Mouse (Mus musculus): ENCODE measurements around the gene Snap47. TPM values are rescaled to one million over a fixed set of nuclear protein-coding genes. Genes with fewer than 3 reads are reported as not detected.
"Not testable (repeated sequence)": the region's sequence is repeated elsewhere in the genome, so short reads cannot be mapped to it uniquely, and the experiment has no call there.

The Snap47 gene
- polyA plus RNA-seq, 1 experiment = 0.58 TPM

DNA sequence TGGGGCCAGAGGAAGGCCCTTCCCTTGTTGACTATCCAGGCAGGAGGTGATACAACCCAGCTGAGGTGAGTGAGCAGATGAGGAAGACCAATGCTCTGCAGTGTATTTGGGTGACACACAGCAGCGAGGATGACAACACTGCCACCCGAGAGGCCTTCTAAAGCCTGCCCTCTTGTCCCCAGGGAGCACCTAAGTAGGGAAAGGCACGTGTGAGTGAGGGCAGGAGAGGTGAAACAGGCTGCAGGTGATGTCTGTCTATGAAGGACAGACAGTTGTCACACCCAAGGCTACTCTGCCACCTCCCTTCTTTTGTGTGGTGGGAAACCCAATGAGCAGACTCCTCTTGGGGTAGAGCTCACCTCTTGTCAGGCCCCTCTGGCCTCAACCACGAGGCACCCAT is 61.4 kb downstream of the Snap47 start:
- no peaks in the 10 kb centered on the region for H3K36me3 ChIP-seq (ENCODE audit: control insufficient read depth)
- no peaks in the 10 kb centered on the region for H3K4me1 ChIP-seq (ENCODE audit: control insufficient read depth)
- no peaks in the 10 kb centered on the region for H3K9me3 ChIP-seq (ENCODE audit: control insufficient read depth, low read length)
- H3K4me3 ChIP-seq (replicated peaks) = no peak overlapping the region
- TF ChIP-seq GATA1 (IDR thresholded peaks at IDR 0.05; ENCODE audit: low read length) = no peak
- no peak for TF ChIP-seq TAL1 (IDR thresholded peaks at IDR 0.05; ENCODE audit: low read length)
- peaks cover 2% of the 10 kb centered on the region; the same call in 1 of the 2 replicates for H3K27me3 ChIP-seq (ENCODE audit: control insufficient read depth)

DNA sequence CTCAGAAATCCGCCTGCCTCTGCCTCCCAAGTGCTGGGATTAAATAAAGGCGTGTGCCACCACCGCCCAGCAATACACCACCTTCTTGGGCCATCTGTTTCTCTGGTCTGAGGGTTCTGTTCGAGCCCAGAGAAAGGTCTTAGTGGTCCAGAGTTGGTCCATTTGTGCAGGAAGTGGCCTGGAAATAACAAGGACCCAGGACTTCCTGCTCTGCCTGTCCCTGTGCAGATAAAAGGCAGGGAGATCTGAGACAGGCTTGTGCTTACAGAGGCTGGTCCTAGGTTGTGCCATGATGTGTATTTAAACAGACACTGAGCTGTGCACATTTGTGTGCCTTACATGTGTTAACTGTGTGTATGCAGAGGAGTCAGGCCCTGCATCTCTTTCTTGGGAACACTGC is 62.2 kb downstream of the Snap47 start:
- TF ChIP-seq GATA1 (IDR thresholded peaks at IDR 0.05; ENCODE audit: low read length) (no peak), TAL1 (IDR thresholded peaks at IDR 0.05; ENCODE audit: low read length) (no peak)
- Histone ChIP-seq H3K36me3 (ENCODE audit: control insufficient read depth) (no peaks in the 10 kb centered on the region), H3K4me1 (ENCODE audit: control insufficient read depth) (no peaks in the 10 kb centered on the region), H3K9me3 (ENCODE audit: control insufficient read depth, low read length) (no peaks in the 10 kb centered on the region), H3K27me3 (ENCODE audit: control insufficient read depth) (peaks cover 2% of the 10 kb centered on the region; the same call in 1 of the 2 replicates), H3K4me3 (replicated peaks) (no peak overlapping the region)

GRCm38 (mm10) chr11:59387471-59387870 is 63.5 kb downstream of the Snap47 start:
- Histone ChIP-seq H3K9me3 (ENCODE audit: control insufficient read depth, low read length) (no peaks in the 10 kb centered on the region), H3K4me3 (replicated peaks) (no peak overlapping the region), H3K36me3 (ENCODE audit: control insufficient read depth) (no peaks in the 10 kb centered on the region), H3K4me1 (ENCODE audit: control insufficient read depth) (no peaks in the 10 kb centered on the region), H3K27me3 (ENCODE audit: control insufficient read depth) (peaks cover 2% of the 10 kb centered on the region; the same call in 1 of the 2 replicates)
- TF ChIP-seq TAL1 (IDR thresholded peaks at IDR 0.05; ENCODE audit: low read length) (no peak), GATA1 (IDR thresholded peaks at IDR 0.05; ENCODE audit: low read length) (no peak)

- no peak overlapping the region for H3K4me3 ChIP-seq (replicated peaks)
Observed at GRCm38 (mm10) chr11:59385123-59385522, 65.9 kb downstream of the Snap47 start.

GRCm38 (mm10) chr11:59384441-59384959 is 66.5 kb downstream of the Snap47 start:
- no peak overlapping the region for H3K4me3 ChIP-seq (replicated peaks)
- H3K9me3 ChIP-seq (ENCODE audit: control insufficient read depth, low read length) = no peaks in the 10 kb centered on the region
- H3K4me1 ChIP-seq (ENCODE audit: control insufficient read depth) = no peaks in the 10 kb centered on the region
- H3K36me3 ChIP-seq (ENCODE audit: control insufficient read depth) = no peaks in the 10 kb centered on the region
- TF ChIP-seq TAL1 (IDR thresholded peaks at IDR 0.05; ENCODE audit: low read length) (no peak), GATA1 (IDR thresholded peaks at IDR 0.05; ENCODE audit: low read length) (no peak)
- H3K27me3 ChIP-seq (ENCODE audit: control insufficient read depth) = peaks cover 2% of the 10 kb centered on the region; the same call in 1 of the 2 replicates

More at GRCm38 (mm10) chr11:59385123-59385522, 65.9 kb downstream of the Snap47 start:
- Histone ChIP-seq H3K27me3 (ENCODE audit: control insufficient read depth) (peaks cover 2% of the 10 kb centered on the region; the same call in 1 of the 2 replicates), H3K36me3 (ENCODE audit: control insufficient read depth) (no peaks in the 10 kb centered on the region), H3K4me1 (ENCODE audit: control insufficient read depth) (no peaks in the 10 kb centered on the region), H3K9me3 (ENCODE audit: control insufficient read depth, low read length) (no peaks in the 10 kb centered on the region)
- TF ChIP-seq GATA1 (IDR thresholded peaks at IDR 0.05; ENCODE audit: low read length) = no peak
- no peak for TF ChIP-seq TAL1 (IDR thresholded peaks at IDR 0.05; ENCODE audit: low read length)

DNA sequence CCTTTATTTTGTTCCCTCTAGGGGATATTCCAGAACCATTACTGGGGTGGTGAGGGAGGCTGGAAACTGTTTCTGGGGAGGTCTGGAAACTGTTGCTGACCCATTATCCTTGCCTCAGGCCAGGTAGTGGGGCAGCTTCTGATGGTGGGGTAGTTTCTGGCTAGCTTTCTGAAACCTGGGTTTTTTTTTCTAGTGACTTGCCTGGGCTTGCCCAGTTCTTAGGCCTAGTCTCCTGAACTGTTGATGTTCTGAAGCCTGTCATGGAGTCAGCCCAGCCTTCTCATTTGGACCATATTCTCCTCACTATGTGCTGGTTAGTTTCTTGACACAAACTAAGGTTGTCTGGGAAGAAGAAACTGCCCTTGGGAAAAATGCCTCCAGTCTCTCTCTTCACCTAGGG is 71.4 kb downstream of the Snap47 start:
- no peaks in the 10 kb centered on the region for H3K9me3 ChIP-seq (ENCODE audit: control insufficient read depth, low read length)
- H3K4me1 ChIP-seq (ENCODE audit: control insufficient read depth) = no peaks in the 10 kb centered on the region
- no peaks in the 10 kb centered on the region for H3K27me3 ChIP-seq (ENCODE audit: control insufficient read depth)
- TF ChIP-seq TAL1 (IDR thresholded peaks at IDR 0.05; ENCODE audit: low read length) = no peak
- TF ChIP-seq GATA1 (IDR thresholded peaks at IDR 0.05; ENCODE audit: low read length) = no peak
- H3K36me3 ChIP-seq (ENCODE audit: control insufficient read depth) = no peaks in the 10 kb centered on the region
- H3K4me3 ChIP-seq (replicated peaks) = no peak overlapping the region

- Histone ChIP-seq H3K27me3 (ENCODE audit: control insufficient read depth) (no peaks in the 10 kb centered on the region), H3K4me1 (ENCODE audit: control insufficient read depth) (no peaks in the 10 kb centered on the region), H3K4me3 (replicated peaks) (no peak overlapping the region), H3K9me3 (ENCODE audit: control insufficient read depth, low read length) (no peaks in the 10 kb centered on the region), H3K36me3 (ENCODE audit: control insufficient read depth) (no peaks in the 10 kb centered on the region)
- no peak for TF ChIP-seq GATA1 (IDR thresholded peaks at IDR 0.05; ENCODE audit: low read length)
Observed at GRCm38 (mm10) chr11:59377999-59378398, 73.0 kb downstream of the Snap47 start.

GRCm38 (mm10) chr11:59375475-59375874 is 75.5 kb downstream of the Snap47 start, which contains the start of gene Prss38:
Gene Prss38, minus strand, starts transcription at chr11:59375657.
- Histone ChIP-seq H3K4me3 (replicated peaks) (no peak within 1 kb of the TSS), H3K4me1 (ENCODE audit: control insufficient read depth) (no peaks in the 10 kb centered on the region), H3K9me3 (ENCODE audit: control insufficient read depth, low read length) (no peaks in the 10 kb centered on the region), H3K27me3 (ENCODE audit: control insufficient read depth) (no peaks in the 10 kb centered on the region), H3K36me3 (ENCODE audit: control insufficient read depth) (no peaks in the 10 kb centered on the region)
- TF ChIP-seq TAL1 (IDR thresholded peaks at IDR 0.05; ENCODE audit: low read length) (no peak), GATA1 (IDR thresholded peaks at IDR 0.05; ENCODE audit: low read length) (no peak)

- Histone ChIP-seq H3K27me3 (ENCODE audit: control insufficient read depth) (no peaks in the 10 kb centered on the region), H3K9me3 (ENCODE audit: control insufficient read depth, low read length) (no peaks in the 10 kb centered on the region), H3K4me3 (replicated peaks) (no peak overlapping the region), H3K4me1 (ENCODE audit: control insufficient read depth) (no peaks in the 10 kb centered on the region), H3K36me3 (ENCODE audit: control insufficient read depth) (no peaks in the 10 kb centered on the region)
- no peak for TF ChIP-seq GATA1 (IDR thresholded peaks at IDR 0.05; ENCODE audit: low read length)
- no peak for TF ChIP-seq TAL1 (IDR thresholded peaks at IDR 0.05; ENCODE audit: low read length)
Observed at GRCm38 (mm10) chr11:59369848-59370247, 81.1 kb downstream of the Snap47 start.

GRCm38 (mm10) chr11:59367955-59368354 is 83.0 kb downstream of the Snap47 start:
- H3K4me1 ChIP-seq (ENCODE audit: control insufficient read depth); H3K27me3 ChIP-seq (ENCODE audit: control insufficient read depth); H3K9me3 ChIP-seq (ENCODE audit: control insufficient read depth, low read length); H3K4me3 ChIP-seq (replicated peaks); H3K36me3 ChIP-seq (ENCODE audit: control insufficient read depth): not testable (repeated sequence)
